Mouse (Mus musculus): ENCODE measurements around the gene Pomt1.
A peak's percentile ranks its signal among the peaks of the same experiment; 100 is the strongest.

The Pomt1 gene

DNA sequence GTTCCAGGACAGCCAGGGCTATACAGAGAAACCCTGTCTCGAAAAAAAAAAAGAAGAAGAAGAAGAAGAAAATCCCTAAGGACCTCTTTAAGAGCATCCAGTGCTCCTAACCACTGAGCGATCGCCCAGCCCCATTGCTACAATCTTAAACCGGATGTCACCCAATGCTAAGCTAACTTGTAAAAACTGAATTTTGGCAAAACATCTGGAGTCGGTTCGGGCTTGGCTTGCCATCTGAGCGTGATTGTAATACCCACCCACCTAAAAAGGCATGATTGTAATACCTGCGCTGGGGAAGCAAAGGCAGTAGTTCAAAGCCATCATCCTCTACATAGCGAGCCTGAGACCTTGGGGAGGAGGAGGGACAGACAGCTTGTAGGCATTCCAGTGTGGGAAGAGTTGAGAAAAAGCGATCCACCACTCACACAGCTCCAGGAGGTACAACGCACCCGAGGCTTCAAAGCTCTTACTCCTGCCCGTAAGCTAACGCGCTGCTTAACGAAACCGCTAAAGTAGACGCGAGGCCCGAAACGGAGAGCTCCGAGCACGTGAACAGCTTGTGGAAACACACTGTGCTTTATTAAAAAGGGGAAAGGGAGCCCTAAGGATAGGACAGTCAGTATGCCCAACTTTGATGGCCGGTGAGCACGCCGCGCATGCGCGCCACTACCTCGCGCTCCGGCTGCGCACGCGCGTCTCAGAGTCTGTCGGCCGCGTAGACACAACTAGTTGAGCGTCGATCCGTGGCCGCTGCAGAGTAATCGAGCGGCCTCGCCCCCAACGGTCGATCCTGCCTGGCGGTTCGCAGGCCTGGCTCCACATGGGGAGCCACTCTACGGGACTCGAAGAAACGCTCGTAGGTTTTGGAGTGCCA, at the start of gene Pomt1:
TSS of gene Pomt1 (plus strand) at position 705 of the 874 bp plus-strand sequence.
- DNase-seq (ENCODE audit: low read depth, low spot score) = peak; percentile 97
- Histone ChIP-seq H3K27me3 (ENCODE audit: control insufficient read depth, insufficient read depth, low read length, poor library complexity, severe bottlenecking) (no peaks in the 10 kb centered on the region), H3K36me3 (ENCODE audit: control insufficient read depth, insufficient read depth, low read length, poor library complexity, severe bottlenecking) (peaks cover 2% of the 10 kb centered on the region; the same call in 1 of the 2 replicates)

DNA sequence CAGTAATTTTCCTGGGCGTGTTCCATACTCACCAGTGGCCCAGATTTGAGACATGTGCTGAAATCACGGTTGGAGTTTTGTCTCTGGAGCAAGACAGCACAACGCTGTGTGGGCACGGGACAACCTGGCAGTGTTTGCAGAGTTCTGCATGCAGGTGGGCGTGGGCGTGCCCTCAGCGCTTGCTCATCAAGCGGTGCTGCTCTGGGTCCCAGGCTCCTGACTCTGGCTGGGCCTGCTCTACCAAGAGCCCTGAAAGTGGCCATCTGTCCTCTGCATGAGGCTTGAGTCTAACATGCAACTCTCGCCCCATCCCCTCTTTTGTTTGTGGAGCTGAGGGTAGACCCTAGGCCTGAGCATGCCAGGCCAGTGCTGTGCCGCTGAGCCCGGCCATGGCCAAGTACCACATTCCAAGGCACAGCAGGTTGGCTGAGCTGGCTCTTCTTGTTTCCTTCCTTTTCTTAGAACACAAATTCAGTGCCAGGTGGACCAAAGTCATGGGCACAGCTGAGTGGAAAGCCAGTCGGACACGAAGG, 49.3 kb upstream of the Pomt1 start:
- no peak for DNase-seq (ENCODE audit: low read depth, low spot score)

DNA sequence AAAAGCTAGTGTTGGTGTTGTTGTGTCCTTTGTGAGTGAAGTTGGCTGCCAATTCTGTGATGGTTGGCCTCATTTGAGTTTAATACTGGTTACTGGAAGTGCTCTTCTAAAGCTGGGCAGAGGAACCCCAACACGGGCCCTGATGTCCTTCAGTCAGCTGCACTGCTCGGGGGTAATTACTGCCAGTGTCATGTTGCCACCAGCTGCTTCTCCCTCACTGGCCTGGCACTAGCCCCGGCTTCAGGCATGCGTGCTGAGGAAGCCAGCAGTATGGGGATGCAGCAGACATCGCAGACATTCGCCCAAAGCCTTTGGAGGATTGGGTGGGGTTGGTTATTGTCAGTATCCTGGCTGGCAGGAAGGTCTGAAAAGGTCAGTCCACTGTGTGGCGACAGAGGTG, 48.7 kb upstream of the Pomt1 start:
- Histone ChIP-seq H3K36me3 (ENCODE audit: control insufficient read depth, insufficient read depth, low read length, poor library complexity, severe bottlenecking) (peaks cover 2% of the 10 kb centered on the region; the same call in 1 of the 2 replicates), H3K27me3 (ENCODE audit: control insufficient read depth, insufficient read depth, low read length, poor library complexity, severe bottlenecking) (no peaks in the 10 kb centered on the region)
- no peak for DNase-seq (ENCODE audit: low read depth, low spot score)

More for the DNA sequence above, 49.3 kb upstream of the Pomt1 start:
- H3K27me3 ChIP-seq (ENCODE audit: control insufficient read depth, insufficient read depth, low read length, poor library complexity, severe bottlenecking) = no peaks in the 10 kb centered on the region
- H3K36me3 ChIP-seq (ENCODE audit: control insufficient read depth, insufficient read depth, low read length, poor library complexity, severe bottlenecking) = peaks cover 2% of the 10 kb centered on the region; the same call in 1 of the 2 replicates

DNA sequence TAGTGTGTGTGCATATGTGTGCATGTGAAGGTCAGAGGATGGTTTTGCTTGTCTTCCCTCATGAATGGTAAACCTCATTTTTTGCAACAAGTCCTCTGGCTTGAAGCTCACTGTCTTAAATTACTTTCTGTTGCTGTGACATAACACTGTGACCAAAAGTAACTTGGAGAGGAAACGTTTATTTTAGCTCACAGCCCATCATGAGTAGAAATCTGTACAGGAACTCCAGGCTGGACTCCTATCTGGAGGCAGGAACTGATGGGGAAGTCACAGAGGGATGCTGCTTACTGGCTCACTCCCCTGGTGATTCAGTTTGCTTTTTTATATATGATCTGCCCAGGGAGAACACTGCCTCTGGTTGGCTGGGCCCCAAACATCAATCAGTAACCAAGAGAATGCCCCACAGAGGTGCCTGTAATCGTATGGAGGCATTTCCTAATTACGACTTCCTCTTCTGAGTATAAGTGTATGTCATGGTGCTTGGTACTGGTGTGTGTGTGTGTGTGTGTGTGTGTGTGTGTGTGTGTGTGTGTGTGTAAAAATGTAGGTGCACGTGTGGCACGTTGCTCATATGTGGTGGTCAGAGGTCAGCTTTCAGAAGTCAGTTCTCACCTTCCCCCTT, 47.2 kb upstream of the Pomt1 start:
- DNase-seq (ENCODE audit: low read depth, low spot score) = peak; percentile 35
- H3K27me3 ChIP-seq (ENCODE audit: control insufficient read depth, insufficient read depth, low read length, poor library complexity, severe bottlenecking) = no peaks in the 10 kb centered on the region
- peaks cover 6% of the 10 kb centered on the region; the same call in 1 of the 2 replicates for H3K36me3 ChIP-seq (ENCODE audit: control insufficient read depth, insufficient read depth, low read length, poor library complexity, severe bottlenecking)

DNA sequence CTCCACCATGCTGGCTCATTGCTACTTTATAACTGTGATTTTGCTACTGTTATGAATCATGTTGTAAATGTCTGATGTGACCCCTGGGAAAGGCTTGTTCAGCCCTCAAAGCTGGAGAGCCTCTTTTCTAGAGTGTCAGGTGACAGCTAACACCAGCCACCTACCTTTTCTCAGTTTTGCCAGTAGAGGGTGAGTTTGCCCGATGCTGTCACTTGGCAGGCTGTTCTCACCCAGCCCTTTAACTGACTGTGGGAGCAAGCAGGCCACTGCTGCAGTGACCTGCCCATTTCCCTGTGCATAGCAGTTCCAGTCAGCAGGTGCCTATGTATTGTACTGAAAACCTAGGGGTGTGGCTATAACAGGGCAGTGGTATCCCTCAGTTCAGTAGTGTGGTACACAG, 45.8 kb upstream of the Pomt1 start:
- Histone ChIP-seq H3K36me3 (ENCODE audit: control insufficient read depth, insufficient read depth, low read length, poor library complexity, severe bottlenecking) (peaks cover 8% of the 10 kb centered on the region), H3K27me3 (ENCODE audit: control insufficient read depth, insufficient read depth, low read length, poor library complexity, severe bottlenecking) (no peaks in the 10 kb centered on the region)
- no peak for DNase-seq (ENCODE audit: low read depth, low spot score)

DNA sequence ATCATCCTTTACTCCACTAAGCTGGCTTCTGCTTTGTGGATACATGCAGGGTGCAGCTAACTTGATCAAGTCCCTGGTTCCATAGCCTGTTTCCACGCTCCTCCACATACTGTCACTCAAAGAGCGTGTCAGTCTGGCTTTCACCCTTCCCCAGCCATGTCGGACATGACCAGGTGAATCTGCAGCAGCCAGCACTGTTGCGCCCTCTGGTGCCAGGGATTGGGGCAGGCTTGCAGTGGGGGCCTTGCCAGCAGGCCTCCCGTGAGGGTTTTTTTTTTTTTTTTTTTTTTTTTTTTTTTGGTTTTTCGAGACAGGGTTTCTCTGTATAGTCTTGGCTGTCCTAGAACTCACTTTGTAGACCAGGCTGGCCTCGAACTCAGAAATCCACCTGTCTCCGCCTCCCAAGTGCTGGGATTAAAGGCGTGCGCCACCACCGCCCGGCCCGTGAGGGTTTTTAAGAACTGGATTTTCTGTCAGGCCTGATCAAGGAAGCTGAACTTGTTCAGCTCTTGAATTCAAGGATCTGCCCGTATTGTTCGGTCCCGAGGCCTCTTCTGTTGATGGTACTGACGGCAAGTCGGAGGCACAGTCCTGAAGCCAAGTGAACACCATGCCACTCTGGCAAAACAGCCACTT, 44.4 kb upstream of the Pomt1 start:
- Histone ChIP-seq H3K36me3 (ENCODE audit: control insufficient read depth, insufficient read depth, low read length, poor library complexity, severe bottlenecking) (peaks cover 13% of the 10 kb centered on the region), H3K27me3 (ENCODE audit: control insufficient read depth, insufficient read depth, low read length, poor library complexity, severe bottlenecking) (no peaks in the 10 kb centered on the region)
- DNase-seq (ENCODE audit: low read depth, low spot score) = peak; percentile 80

DNA sequence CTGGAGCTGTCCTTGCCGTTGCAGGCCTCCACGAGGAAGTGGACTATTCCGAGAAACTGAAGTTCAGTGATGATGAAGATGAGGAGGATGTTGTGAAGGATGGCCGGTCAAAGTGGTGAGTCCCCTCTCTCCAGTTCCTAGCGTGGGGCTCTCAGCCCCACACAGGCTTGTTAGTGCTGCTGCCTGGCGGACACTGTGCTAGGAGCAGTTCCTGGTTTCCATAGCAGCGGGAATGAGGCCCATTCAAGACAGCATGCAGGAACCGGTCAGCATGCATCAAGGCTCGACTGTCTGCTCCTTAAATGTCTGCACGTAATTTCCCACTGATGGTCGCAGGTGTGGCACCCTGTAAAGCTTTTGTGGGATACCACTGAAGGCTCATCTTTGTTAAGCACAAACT, 37.4 kb upstream of the Pomt1 start:
- Histone ChIP-seq H3K27me3 (ENCODE audit: control insufficient read depth, insufficient read depth, low read length, poor library complexity, severe bottlenecking) (no peaks in the 10 kb centered on the region; the same call in 1 of the 2 replicates), H3K36me3 (ENCODE audit: control insufficient read depth, insufficient read depth, low read length, poor library complexity, severe bottlenecking) (peaks cover 19% of the 10 kb centered on the region)
- no peak for DNase-seq (ENCODE audit: low read depth, low spot score)

DNA sequence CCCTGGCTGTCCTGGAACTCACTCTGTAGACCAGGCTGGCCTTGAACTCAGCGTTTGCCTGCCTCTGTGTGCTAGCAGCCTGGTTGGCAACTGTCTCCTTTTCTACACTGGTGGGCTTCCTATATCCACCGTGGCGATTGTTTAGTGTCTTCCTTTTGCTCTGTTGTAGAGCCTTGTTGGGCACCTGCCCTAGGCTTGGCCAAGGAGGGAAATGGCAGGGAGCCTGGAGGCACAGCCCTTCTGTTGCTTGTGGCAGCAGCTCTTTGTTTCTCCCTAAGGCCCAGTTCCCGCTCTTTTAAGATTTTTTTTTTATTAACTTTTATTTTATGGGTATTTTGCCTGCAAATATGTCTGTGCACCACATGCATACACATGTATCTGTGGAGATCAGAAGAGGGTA, 36.4 kb upstream of the Pomt1 start:
- Histone ChIP-seq H3K36me3 (ENCODE audit: control insufficient read depth, insufficient read depth, low read length, poor library complexity, severe bottlenecking) (peaks cover 21% of the 10 kb centered on the region), H3K27me3 (ENCODE audit: control insufficient read depth, insufficient read depth, low read length, poor library complexity, severe bottlenecking) (no peaks in the 10 kb centered on the region; the same call in 1 of the 2 replicates)
- DNase-seq (ENCODE audit: low read depth, low spot score) = no peak

DNA sequence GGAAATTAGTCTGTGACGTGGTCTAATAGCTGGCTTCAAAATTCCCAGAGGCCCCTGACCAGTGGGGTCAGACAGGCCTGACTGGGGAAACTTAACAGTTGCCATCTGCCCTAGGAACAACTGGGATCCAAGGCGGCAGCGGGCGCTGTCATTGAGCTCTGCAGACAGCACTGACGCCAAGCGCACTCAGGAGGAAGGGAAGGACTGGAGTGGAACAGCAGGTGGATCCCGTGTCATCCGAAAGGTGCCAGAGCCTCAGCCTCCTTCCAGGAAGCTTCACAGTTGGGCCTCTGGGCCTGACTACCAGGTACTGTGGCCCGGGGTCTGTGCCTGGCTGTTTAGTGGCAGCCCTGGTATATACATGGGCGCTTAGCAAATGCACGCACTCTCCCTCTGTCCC, 35.7 kb upstream of the Pomt1 start:
- Histone ChIP-seq H3K36me3 (ENCODE audit: control insufficient read depth, insufficient read depth, low read length, poor library complexity, severe bottlenecking) (peaks cover 21% of the 10 kb centered on the region), H3K27me3 (ENCODE audit: control insufficient read depth, insufficient read depth, low read length, poor library complexity, severe bottlenecking) (no peaks in the 10 kb centered on the region; the same call in 1 of the 2 replicates)
- no peak for DNase-seq (ENCODE audit: low read depth, low spot score)

DNA sequence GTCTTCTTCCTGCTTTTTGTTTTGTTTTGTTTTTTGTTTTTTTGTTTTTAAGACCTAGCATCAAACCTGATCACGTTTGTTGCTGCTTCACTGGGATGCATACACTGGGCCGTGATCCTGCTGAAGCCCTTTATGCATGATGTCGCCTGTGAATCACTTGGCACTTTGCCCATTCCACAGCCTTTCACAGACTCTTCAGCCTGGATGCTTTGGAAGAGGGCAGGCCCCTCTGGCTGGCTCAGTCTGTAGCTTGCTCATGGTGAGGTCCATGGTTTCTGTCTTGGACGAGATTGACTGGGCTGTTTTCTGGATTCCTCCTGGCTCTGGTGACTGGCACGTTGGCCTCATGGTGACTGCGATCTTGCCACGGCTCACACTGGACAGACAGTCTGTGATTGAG, 34.9 kb upstream of the Pomt1 start:
- no peak for DNase-seq (ENCODE audit: low read depth, low spot score)
- H3K27me3 ChIP-seq (ENCODE audit: control insufficient read depth, insufficient read depth, low read length, poor library complexity, severe bottlenecking) = no peaks in the 10 kb centered on the region; the same call in 1 of the 2 replicates
- H3K36me3 ChIP-seq (ENCODE audit: control insufficient read depth, insufficient read depth, low read length, poor library complexity, severe bottlenecking) = peaks cover 17% of the 10 kb centered on the region

DNA sequence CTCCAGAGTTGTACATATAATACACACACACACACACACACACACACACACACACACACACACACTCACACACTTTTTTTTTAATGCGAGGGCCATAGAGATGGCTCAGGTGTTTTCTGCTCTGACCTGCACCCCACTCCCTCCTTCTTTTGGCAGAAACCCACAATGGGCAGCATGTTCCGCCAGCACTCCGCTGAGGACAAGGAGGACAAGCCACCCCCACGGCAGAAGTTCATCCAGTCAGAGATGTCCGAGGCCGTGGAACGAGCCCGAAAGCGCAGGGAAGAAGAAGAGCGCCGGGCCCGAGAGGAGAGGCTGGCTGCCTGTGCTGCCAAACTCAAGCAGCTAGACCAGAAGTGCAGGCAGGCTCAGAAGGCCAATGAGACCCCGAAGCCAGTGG, 32.5 kb upstream of the Pomt1 start:
- H3K27me3 ChIP-seq (ENCODE audit: control insufficient read depth, insufficient read depth, low read length, poor library complexity, severe bottlenecking) = no peaks in the 10 kb centered on the region; the same call in 1 of the 2 replicates
- peaks cover 22% of the 10 kb centered on the region for H3K36me3 ChIP-seq (ENCODE audit: control insufficient read depth, insufficient read depth, low read length, poor library complexity, severe bottlenecking)
- no peak for DNase-seq (ENCODE audit: low read depth, low spot score)

DNA sequence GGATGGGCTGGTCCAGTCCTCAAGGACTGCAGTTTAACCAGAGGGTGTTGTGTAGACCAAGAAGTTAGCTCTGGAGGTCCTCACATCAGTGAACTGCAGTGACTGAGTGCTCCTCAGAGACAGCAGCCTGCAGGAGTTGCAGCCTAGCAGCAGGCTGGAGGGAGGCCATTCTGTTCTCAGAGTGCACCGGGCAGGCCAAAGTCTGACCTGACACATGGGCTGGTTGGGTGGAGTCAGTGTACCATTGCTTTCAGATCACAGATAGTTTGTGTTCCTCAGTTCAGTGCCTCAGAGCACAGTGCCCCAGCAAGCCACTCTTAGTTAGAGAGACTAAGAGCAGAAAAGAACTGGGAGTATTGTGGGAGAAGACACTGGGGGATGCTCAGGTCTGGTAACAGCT, 28.7 kb upstream of the Pomt1 start:
- no peak for DNase-seq (ENCODE audit: low read depth, low spot score)
- Histone ChIP-seq H3K36me3 (ENCODE audit: control insufficient read depth, insufficient read depth, low read length, poor library complexity, severe bottlenecking) (peaks cover 22% of the 10 kb centered on the region), H3K27me3 (ENCODE audit: control insufficient read depth, insufficient read depth, low read length, poor library complexity, severe bottlenecking) (no peaks in the 10 kb centered on the region)

DNA sequence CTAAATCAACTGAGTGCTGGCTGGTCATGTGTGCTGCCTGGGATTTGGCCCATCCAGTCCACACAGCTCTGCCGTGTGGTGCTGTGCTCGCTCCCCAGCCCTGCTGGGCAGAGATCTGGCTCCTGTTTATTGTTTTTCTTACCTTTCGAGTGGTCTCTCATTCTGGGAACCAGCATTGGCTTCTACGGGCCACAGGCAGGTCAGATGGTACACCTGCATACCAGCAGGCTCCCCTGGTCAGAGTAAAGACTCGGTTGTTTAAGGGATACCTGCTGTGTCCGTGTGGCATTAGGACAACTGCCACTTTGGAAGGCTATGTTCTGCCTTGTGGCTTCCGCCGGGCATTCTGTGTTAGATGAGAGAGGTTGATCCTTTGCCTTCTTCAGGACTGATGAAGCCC, 24.7 kb upstream of the Pomt1 start:
- DNase-seq (ENCODE audit: low read depth, low spot score) = no peak
- peaks cover 38% of the 10 kb centered on the region for H3K36me3 ChIP-seq (ENCODE audit: control insufficient read depth, insufficient read depth, low read length, poor library complexity, severe bottlenecking)
- no peaks in the 10 kb centered on the region for H3K27me3 ChIP-seq (ENCODE audit: control insufficient read depth, insufficient read depth, low read length, poor library complexity, severe bottlenecking)

DNA sequence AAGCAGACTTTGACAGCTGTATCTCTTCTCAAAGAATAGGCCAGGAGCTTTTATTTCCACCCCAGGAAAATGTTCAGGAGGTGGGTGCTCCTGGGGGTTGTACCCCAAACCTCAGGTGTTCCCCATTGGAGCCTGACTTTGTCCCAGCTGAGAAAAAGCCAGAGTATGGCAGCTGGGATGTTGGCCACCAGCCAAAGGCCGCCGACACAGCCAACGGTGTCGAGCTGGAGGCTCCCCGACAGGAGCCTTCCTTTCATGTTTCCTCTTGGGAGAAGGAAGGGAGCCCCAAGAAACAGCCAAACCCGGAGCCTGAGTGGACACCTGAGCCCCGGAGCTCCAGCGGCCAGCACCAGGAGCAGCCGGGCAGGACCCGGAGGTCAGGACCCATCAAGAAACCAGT, 23.4 kb upstream of the Pomt1 start:
- peaks cover 36% of the 10 kb centered on the region for H3K36me3 ChIP-seq (ENCODE audit: control insufficient read depth, insufficient read depth, low read length, poor library complexity, severe bottlenecking)
- H3K27me3 ChIP-seq (ENCODE audit: control insufficient read depth, insufficient read depth, low read length, poor library complexity, severe bottlenecking) = no peaks in the 10 kb centered on the region
- DNase-seq (ENCODE audit: low read depth, low spot score) = no peak

DNA sequence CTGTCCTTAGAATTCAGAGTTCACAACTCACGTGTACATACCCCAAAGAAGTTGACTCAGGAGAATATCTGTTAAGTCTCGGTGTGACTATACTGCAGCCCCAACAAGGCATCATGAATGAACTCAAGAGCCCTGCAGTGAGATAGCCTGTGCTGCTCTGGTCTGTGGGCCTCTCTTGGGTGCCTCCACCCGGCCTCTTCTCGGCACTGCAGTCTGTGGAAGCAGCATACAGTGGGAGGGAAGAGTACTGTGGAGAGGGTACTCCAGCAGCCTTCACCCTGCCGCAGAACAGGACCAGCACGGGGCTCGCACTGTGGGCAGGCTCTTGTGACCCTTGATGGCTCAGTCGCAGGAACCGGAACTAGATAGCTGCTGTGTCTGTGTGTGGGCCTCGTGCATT, 20.8 kb upstream of the Pomt1 start:
- H3K36me3 ChIP-seq (ENCODE audit: control insufficient read depth, insufficient read depth, low read length, poor library complexity, severe bottlenecking) = peaks cover 42% of the 10 kb centered on the region
- DNase-seq (ENCODE audit: low read depth, low spot score) = no peak
- H3K27me3 ChIP-seq (ENCODE audit: control insufficient read depth, insufficient read depth, low read length, poor library complexity, severe bottlenecking) = no peaks in the 10 kb centered on the region

Measured in splenic B cell, adult 2 months (primary cell).